Mouse (Mus musculus) hindbrain, postnatal 0 days (tissue): ENCODE measurements at regions not wholly inside any gene's neighbourhood (a gene's known extent, or its start where the extent isn't known, plus 50 kb on each side); places are given as distances from the start of the nearest gene placed in this dataset.
A peak's percentile ranks its signal among the peaks of the same experiment; 100 is the strongest.

Experiments used
- ATAC-seq: fragments of 200-750 bp; cut with Nextera tagmentation; 2 replicates; pipeline ENCODE4 v1.8.0; 2017; ENCODE audit warnings: mild to moderate bottlenecking, moderate TSS enrichment, moderate library complexity
- DNase-seq: peaks from one replicate; pipeline ENCODE4 v3.0.0-alpha.2; 2015; ENCODE audit warnings: low spot score
- H3K27ac ChIP-seq: fragments of 300-500 bp; sonication (generic); 2 replicates; pipeline ENCODE4 v1.5.1; 2014; ENCODE audit warnings: mild to moderate bottlenecking
- H3K27me3 ChIP-seq: fragments of 300-500 bp; sonication (generic); 2 replicates; pipeline ENCODE4 v1.6.1; 2014; ENCODE audit warnings: low read length, mixed read lengths; ENCODE audit not compliant: insufficient read depth
- H3K36me3 ChIP-seq: fragments of 300-500 bp; sonication (generic); 2 replicates; pipeline ENCODE4 v1.6.1; 2014; ENCODE audit warnings: low read length, mixed read lengths; ENCODE audit not compliant: insufficient read depth
- H3K4me1 ChIP-seq: fragments of 300-500 bp; sonication (generic); 2 replicates; pipeline ENCODE4 v1.6.1; 2014; ENCODE audit warnings: antibody characterized with exemption, low read length, mixed read lengths; ENCODE audit not compliant: insufficient read depth
- H3K4me2 ChIP-seq: fragments of 300-500 bp; sonication (generic); 2 replicates; pipeline ENCODE4 v1.6.1; 2014; ENCODE audit warnings: low read depth, mild to moderate bottlenecking, low read length, moderate library complexity, mixed read lengths
- H3K4me3 ChIP-seq: fragments of 300-500 bp; sonication (generic); 2 replicates; pipeline ENCODE4 v1.5.1; 2014; ENCODE audit warnings: low read length
- H3K9ac ChIP-seq: fragments of 300-500 bp; sonication (generic); replicated peaks from 2 replicates; pipeline ENCODE4 v1.6.1; 2014; ENCODE audit warnings: mild to moderate bottlenecking, low read length, moderate library complexity, mixed read lengths
- H3K9me3 ChIP-seq: fragments of 300-500 bp; sonication (generic); 2 replicates; pipeline ENCODE4 v1.6.1; 2016; ENCODE audit warnings: low read length, mixed read lengths
- CTCF ChIP-seq: IDR thresholded peaks from 2 replicates; pipeline ENCODE4 v1.5.1; 2016; ENCODE audit warnings: antibody characterized with exemption, control low read depth, low read depth
- WGBS: fragments of 180-500 bp; shearing (Covaris S2); extraction: QIAGEN DNeasy Blood & Tissue Kit; methylation state at CpG from one replicate; pipeline ENCODE4 v1.1.7; 2014; 5-methylcytosine and 5-hydroxymethylcytosine counted together

GRCm38 (mm10) chr3:52210556-52211302 lies 57.4 kb upstream of the Foxo1 start:
- Histone ChIP-seq H3K27ac (peak overlapping the region; percentile 54; the same call in 1 of the 2 replicates), H3K36me3 (no peaks in the 10 kb centered on the region), H3K4me1 (no peaks in the 10 kb centered on the region), H3K27me3 (no peaks in the 10 kb centered on the region), H3K4me3 (no peak overlapping the region), H3K9me3 (no peaks in the 10 kb centered on the region), H3K9ac (0 out of 2 replicates have a peak overlapping the region, but pooled peaks have one; percentile 28), H3K4me2 (peak overlapping the region; percentile 38)
- WGBS: 19% methylated on average over 24 of the region's 24 CpGs
- no peak for TF ChIP-seq CTCF
- DNase-seq (peak; percentile 23), ATAC-seq (0 out of 2 replicates have a peak, but pooled peaks have one; percentile 24)

- ATAC-seq (no peak), DNase-seq (no peak)
- Histone ChIP-seq H3K9me3 (no peaks in the 10 kb centered on the region), H3K27me3 (no peaks in the 10 kb centered on the region), H3K4me1 (no peaks in the 10 kb centered on the region), H3K4me3 (no peak overlapping the region), H3K9ac (no peak overlapping the region), H3K27ac (no peak overlapping the region), H3K4me2 (peak overlapping the region; percentile 38), H3K36me3 (no peaks in the 10 kb centered on the region)
- 36% methylated on average over 6 of the region's 6 CpGs for WGBS
- no peak for TF ChIP-seq CTCF
Measured at GRCm38 (mm10) chr3:52211303-52211695, 56.8 kb upstream of the Foxo1 start.

GRCm38 (mm10) chr3:52214114-52214513 lies 54.0 kb upstream of the Foxo1 start:
- 96% methylated on average over 7 of the region's 7 CpGs for WGBS
- H3K36me3 ChIP-seq: no peaks in the 10 kb centered on the region
- H3K27ac ChIP-seq: no peak overlapping the region
- no peak overlapping the region for H3K4me3 ChIP-seq
- DNase-seq (no peak), ATAC-seq (no peak)
- H3K27me3 ChIP-seq: no peaks in the 10 kb centered on the region
- no peak overlapping the region for H3K9ac ChIP-seq
- H3K4me1 ChIP-seq: no peaks in the 10 kb centered on the region
- no peaks in the 10 kb centered on the region for H3K9me3 ChIP-seq
- no peak for TF ChIP-seq CTCF
- H3K4me2 ChIP-seq: no peak overlapping the region

- ATAC-seq (no peak), DNase-seq (no peak)
- H3K9me3 ChIP-seq: no peaks in the 10 kb centered on the region
- no peaks in the 10 kb centered on the region for H3K4me1 ChIP-seq
- no peaks in the 10 kb centered on the region for H3K36me3 ChIP-seq
- H3K4me2 ChIP-seq: no peak overlapping the region
- no peak for TF ChIP-seq CTCF
- H3K4me3 ChIP-seq: no peak overlapping the region
- 86% methylated on average over 9 of the region's 9 CpGs for WGBS
- H3K9ac ChIP-seq: no peak overlapping the region
- no peaks in the 10 kb centered on the region for H3K27me3 ChIP-seq
- H3K27ac ChIP-seq: no peak overlapping the region
Measured at GRCm38 (mm10) chr3:52215083-52215482, 53.1 kb upstream of the Foxo1 start.
